Mouse (Mus musculus) lung, postnatal 0 days (tissue): ENCODE results near the gene Plagl1.

Experiments
- CTCF ChIP-seq: IDR thresholded peaks from 2 replicates; pipeline ENCODE4 v1.5.1; 2016; ENCODE audit warnings: antibody characterized with exemption, mild to moderate bottlenecking
- EP300 ChIP-seq: IDR thresholded peaks from 2 replicates; pipeline ENCODE4 v1.6.1; 2016; ENCODE audit warnings: antibody characterized with exemption, mild to moderate bottlenecking, control low read depth

DNA sequence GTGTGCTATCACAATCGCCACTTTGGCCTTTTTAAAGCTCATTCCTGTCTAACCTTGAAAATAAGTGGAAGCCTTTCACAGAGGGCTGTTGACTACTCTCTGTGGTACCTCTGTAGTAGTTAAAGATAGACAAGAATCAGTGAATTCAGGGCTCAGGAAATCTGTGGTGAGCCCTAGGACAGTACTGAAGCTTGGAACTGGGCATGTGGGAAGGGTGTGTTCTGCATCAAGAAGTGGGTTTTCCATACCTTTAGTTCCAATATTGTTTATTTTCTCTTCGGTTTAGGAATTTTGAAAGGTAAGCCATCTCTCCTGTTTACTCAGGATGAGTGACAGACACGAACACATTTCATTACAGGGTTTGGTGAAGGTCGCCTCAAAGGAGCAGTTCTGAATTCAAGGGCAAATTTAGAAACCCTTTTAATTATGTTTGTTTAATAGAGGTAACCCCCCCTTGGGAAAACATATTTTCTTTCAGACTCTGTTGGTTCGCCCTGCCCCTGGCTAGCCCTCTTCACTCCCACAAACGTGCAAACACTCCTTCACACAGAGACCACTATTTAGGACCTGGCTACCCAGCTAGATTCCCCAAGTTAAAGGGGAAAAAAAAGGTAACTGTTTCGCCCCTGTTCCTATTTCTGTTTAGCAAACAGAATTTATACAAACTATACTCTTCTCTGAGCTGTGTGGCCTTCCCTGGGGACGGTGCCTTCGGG is 46.8 kb downstream of the Plagl1 start:
- TF ChIP-seq EP300 (no peak), CTCF (no peak)
